Mouse (Mus musculus) stomach, postnatal 0 days (tissue): ENCODE measurements around the gene Slco1c1. TPM values are rescaled to one million over a fixed set of nuclear protein-coding genes. Genes with fewer than 3 reads are reported as not detected.

ENCODE experiments used
- ATAC-seq: fragments of 200-750 bp; cut with Nextera tagmentation; 2 replicates; pipeline ENCODE4 v1.8.0; 2017; ENCODE audit not compliant: low FRiP score, low TSS enrichment
- DNase-seq: peaks from one replicate; pipeline ENCODE4 v3.0.0-alpha.2; 2016; ENCODE audit warnings: low spot score
- H3K27ac ChIP-seq: fragments of 300-500 bp; sonication (generic); replicated peaks from 2 replicates; pipeline ENCODE4 v1.5.1; 2014; ENCODE audit warnings: mild to moderate bottlenecking, control low read depth
- H3K27me3 ChIP-seq: fragments of 300-500 bp; sonication (generic); 2 replicates; pipeline ENCODE4 v1.6.1; 2014; ENCODE audit warnings: low read length; ENCODE audit not compliant: control insufficient read depth, insufficient read depth
- H3K36me3 ChIP-seq: fragments of 300-500 bp; sonication (generic); 2 replicates; pipeline ENCODE4 v1.6.1; 2014; ENCODE audit warnings: low read length, mixed read lengths; ENCODE audit not compliant: control insufficient read depth, insufficient read depth
- H3K4me1 ChIP-seq: fragments of 300-500 bp; sonication (generic); replicated peaks from 2 replicates; pipeline ENCODE4 v1.6.1; 2014; ENCODE audit warnings: antibody characterized with exemption; ENCODE audit not compliant: control insufficient read depth, insufficient read depth
- H3K4me2 ChIP-seq: fragments of 300-500 bp; sonication (generic); replicated peaks from 2 replicates; pipeline ENCODE4 v1.6.1; 2014; ENCODE audit warnings: low read depth, mild to moderate bottlenecking, control low read depth, moderate library complexity
- H3K4me3 ChIP-seq: fragments of 300-500 bp; sonication (generic); 2 replicates; pipeline ENCODE4 v1.5.1; 2014; ENCODE audit warnings: low read depth, low read length, control low read depth
- H3K9ac ChIP-seq: fragments of 300-500 bp; sonication (generic); 2 replicates; pipeline ENCODE4 v1.6.1; 2014; ENCODE audit warnings: mild to moderate bottlenecking, low read length, control low read depth, mixed read lengths
- H3K9me3 ChIP-seq: fragments of 300-500 bp; sonication (generic); 2 replicates; pipeline ENCODE4 v1.6.1; 2016; ENCODE audit warnings: low read length; ENCODE audit not compliant: control insufficient read depth
- CTCF ChIP-seq: IDR thresholded peaks from 2 replicates; pipeline ENCODE4 v1.5.1; 2016; ENCODE audit warnings: antibody characterized with exemption, low read depth, mild to moderate bottlenecking, moderate library complexity
- EP300 ChIP-seq: optimal IDR thresholded peaks from 2 replicates; pipeline ENCODE3; 2016; ENCODE audit warnings: antibody characterized with exemption
- WGBS: fragments of 180-500 bp; shearing (Covaris S2); extraction: QIAGEN DNeasy Blood & Tissue Kit; methylation state at CpG from one replicate; pipeline ENCODE4 v1.1.7; 2014; 5-methylcytosine and 5-hydroxymethylcytosine counted together
- polyA plus RNA-seq: library from polyadenylated mRNA; unstranded; fragments of >200 nt; fragmentation: Nextera tagmentation; extraction: Ambion mirVana; gene quantifications from 2 replicates; pipeline ENCODE4 v1.2.1, GENCODE M21; 2015

The Slco1c1 gene
- polyA plus RNA-seq: 0.08 and 0.15 TPM in 2 replicates

GRCm38 (mm10) chr6:141523747-141524640 is at the start of gene Slco1c1:
Slco1c1 (plus strand) TSS chr6:141524368.
- ATAC-seq (no peak), DNase-seq (no peak)
- Histone ChIP-seq H3K36me3 (no peaks in the 10 kb centered on the region), H3K4me1 (no peaks in the 10 kb centered on the region), H3K27me3 (no peaks in the 10 kb centered on the region), H3K9me3 (no peaks in the 10 kb centered on the region), H3K9ac (no peak within 1 kb of the TSS), H3K4me2 (no peak within 1 kb of the TSS), H3K27ac (no peak within 1 kb of the TSS), H3K4me3 (no peak within 1 kb of the TSS)
- 36% methylated on average over 2 of the region's 2 CpGs for WGBS
- TF ChIP-seq EP300 (no peak), CTCF (no peak)

GRCm38 (mm10) chr6:141474696-141475095 is 49.5 kb upstream of the Slco1c1 start:
- WGBS: 21% methylated on average over 3 of the region's 3 CpGs
- no peak overlapping the region for H3K4me2 ChIP-seq
- H3K9ac ChIP-seq: no peak overlapping the region
- no peaks in the 10 kb centered on the region for H3K9me3 ChIP-seq
- no peak overlapping the region for H3K4me3 ChIP-seq
- no peaks in the 10 kb centered on the region for H3K27me3 ChIP-seq
- ATAC-seq: no peak
- no peak overlapping the region for H3K27ac ChIP-seq
- no peaks in the 10 kb centered on the region for H3K4me1 ChIP-seq
- TF ChIP-seq EP300 (no peak), CTCF (no peak)
- no peak for DNase-seq
- H3K36me3 ChIP-seq: no peaks in the 10 kb centered on the region

- H3K27ac ChIP-seq: no peak overlapping the region
- no peak overlapping the region for H3K4me3 ChIP-seq
- TF ChIP-seq EP300: no peak
- no peaks in the 10 kb centered on the region for H3K36me3 ChIP-seq
- 55% methylated on average over 10 of the region's 10 CpGs for WGBS
- no peak for ATAC-seq
- H3K4me1 ChIP-seq: no peaks in the 10 kb centered on the region
- no peaks in the 10 kb centered on the region for H3K9me3 ChIP-seq
- no peak overlapping the region for H3K9ac ChIP-seq
- H3K4me2 ChIP-seq: no peak overlapping the region
- H3K27me3 ChIP-seq: no peaks in the 10 kb centered on the region
- DNase-seq: no peak
These were observed 38.7 kb upstream of the Slco1c1 start for GRCm38 (mm10) chr6:141485302-141486021.

GRCm38 (mm10) chr6:141487266-141487665 is 36.9 kb upstream of the Slco1c1 start:
- Histone ChIP-seq H3K27me3 (no peaks in the 10 kb centered on the region), H3K9ac (no peak overlapping the region), H3K4me1 (no peaks in the 10 kb centered on the region), H3K4me2 (no peak overlapping the region), H3K27ac (no peak overlapping the region), H3K4me3 (no peak overlapping the region), H3K9me3 (no peaks in the 10 kb centered on the region), H3K36me3 (no peaks in the 10 kb centered on the region; the same call in 1 of the 2 replicates)
- no peak for ATAC-seq
- DNase-seq: no peak
- TF ChIP-seq CTCF: peak; percentile 71
- TF ChIP-seq EP300: no peak
- 71% methylated on average over 7 of the region's 7 CpGs for WGBS

GRCm38 (mm10) chr6:141488619-141489018 is 35.5 kb upstream of the Slco1c1 start:
- H3K36me3 ChIP-seq: no peaks in the 10 kb centered on the region; the same call in 1 of the 2 replicates
- peak; percentile 42 for DNase-seq
- no peak for TF ChIP-seq EP300
- peak; percentile 83 for TF ChIP-seq CTCF
- ATAC-seq: no peak
- no peak overlapping the region for H3K27ac ChIP-seq
- H3K4me2 ChIP-seq: no peak overlapping the region
- H3K4me1 ChIP-seq: no peaks in the 10 kb centered on the region
- WGBS: 20% methylated on average over 11 of the region's 11 CpGs
- no peaks in the 10 kb centered on the region for H3K9me3 ChIP-seq
- no peaks in the 10 kb centered on the region for H3K27me3 ChIP-seq
- no peak overlapping the region for H3K9ac ChIP-seq
- H3K4me3 ChIP-seq: no peak overlapping the region
